Mouse (Mus musculus) cerebellum, postnatal 14 days (tissue): ENCODE measurements around the gene Wnt5b.

Experiments used
- DNase-seq, 2 experiments: peaks; one replicate each; pipeline ENCODE4 v3.0.0; 2021; ENCODE audit warnings: mixed read lengths in 2 of 2

Gene Wnt5b

DNA sequence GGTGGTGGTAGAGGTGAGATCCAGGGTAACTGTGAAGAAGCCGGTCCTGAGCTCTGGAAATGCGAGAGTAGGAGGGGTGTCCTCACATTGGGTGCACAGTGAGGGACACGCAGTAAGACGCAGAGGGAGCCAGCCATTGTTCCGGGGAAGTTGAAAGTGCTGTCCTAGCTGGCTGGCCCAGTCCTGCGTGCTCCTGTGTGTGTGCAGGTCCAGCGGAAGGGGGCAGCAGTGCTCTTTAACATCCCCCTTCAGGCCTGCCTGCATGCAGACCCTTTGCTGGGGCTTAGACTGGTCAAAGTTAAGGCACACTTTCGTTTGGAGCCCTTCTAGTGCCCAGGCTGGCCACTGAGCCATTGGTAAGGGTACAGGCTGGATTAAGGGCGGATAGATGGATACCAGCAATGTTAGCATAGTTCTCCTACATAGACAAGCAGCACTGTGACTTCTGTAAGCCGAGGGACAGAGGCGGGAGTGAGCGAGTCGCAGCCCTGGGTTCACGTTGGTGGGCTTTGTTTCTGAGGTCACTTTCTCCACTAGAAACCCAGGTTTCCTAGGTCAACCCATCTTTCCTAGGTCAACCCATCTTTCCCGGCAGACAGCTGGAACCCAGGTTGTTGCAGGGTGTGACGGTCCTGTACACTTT is 61.1 kb downstream of the Wnt5b start:
- peak; percentile 58 to 67 for DNase-seq

- peak in 1 of 2 experiments; percentile 19 for DNase-seq
These were observed 62.3 kb downstream of the Wnt5b start for GRCm38 (mm10) chr6:119481741-119482390.

DNA sequence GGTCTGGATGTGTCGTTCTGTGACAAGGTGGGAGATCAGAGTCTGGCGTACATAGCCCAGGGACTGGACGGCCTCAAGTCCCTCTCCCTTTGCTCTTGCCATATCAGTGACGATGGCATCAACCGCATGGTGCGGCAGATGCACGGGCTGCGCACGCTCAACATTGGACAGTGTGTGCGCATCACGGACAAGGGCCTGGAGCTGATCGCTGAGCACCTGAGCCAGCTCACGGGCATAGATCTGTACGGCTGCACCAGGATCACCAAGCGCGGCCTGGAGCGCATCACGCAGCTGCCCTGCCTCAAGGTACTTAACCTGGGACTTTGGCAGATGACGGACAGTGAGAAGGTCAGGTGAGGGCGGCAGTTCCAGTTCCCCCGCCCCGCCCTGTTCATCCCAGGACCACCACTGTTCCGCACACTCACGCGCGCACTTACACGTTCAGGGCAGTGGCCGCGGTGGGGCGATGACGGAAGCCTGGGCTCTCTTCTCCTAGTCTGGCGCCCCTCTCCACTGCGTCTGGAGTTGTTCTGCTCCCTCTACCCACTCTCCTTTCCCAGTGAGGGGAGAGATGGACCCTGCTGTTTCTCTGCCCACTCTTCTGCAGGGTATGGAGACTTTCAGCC is 63.3 kb downstream of the Wnt5b start:
- DNase-seq, result peak; percentile 54 to 62

DNA sequence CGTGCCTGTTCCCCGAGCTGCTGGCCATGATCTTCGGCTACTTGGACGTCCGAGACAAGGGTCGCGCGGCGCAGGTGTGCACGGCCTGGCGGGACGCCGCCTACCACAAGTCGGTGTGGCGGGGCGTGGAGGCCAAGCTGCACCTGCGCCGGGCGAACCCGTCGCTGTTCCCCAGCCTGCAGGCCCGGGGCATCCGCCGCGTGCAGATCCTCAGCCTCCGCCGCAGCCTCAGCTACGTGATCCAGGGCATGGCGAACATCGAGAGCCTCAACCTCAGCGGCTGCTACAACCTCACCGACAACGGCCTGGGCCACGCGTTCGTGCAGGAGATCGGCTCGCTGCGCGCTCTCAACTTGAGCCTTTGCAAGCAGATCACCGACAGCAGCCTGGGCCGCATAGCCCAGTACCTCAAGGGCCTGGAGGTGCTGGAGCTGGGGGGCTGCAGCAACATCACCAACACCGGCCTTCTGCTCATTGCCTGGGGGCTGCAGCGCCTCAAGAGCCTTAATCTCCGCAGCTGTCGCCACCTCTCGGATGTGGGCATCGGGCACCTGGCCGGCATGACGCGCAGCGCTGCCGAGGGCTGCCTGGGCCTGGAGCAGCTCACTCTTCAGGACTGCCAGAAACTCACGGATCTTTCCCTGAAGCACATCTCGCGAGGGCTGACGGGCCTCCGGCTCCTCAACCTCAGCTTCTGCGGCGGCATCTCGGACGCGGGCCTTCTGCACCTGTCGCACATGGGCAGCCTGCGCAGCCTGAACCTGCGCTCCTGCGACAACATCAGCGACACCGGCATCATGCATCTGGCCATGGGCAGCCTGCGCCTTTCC is 64.1 kb downstream of the Wnt5b start:
- peak; percentile 74 to 75 for DNase-seq

- DNase-seq, result no peak
These were observed 64.7 kb downstream of the Wnt5b start, which contains the start of gene Fbxl14 for GRCm38 (mm10) chr6:119479343-119479875. Gene Fbxl14 (plus strand): TSS chr6:119479668.

GRCm38 (mm10) chr6:119478560-119479342 is 65.4 kb downstream of the Wnt5b start:
- peak; percentile 91 to 92 for DNase-seq

GRCm38 (mm10) chr6:119477686-119478310 is 66.3 kb downstream of the Wnt5b start:
- DNase-seq, result no peak

DNA sequence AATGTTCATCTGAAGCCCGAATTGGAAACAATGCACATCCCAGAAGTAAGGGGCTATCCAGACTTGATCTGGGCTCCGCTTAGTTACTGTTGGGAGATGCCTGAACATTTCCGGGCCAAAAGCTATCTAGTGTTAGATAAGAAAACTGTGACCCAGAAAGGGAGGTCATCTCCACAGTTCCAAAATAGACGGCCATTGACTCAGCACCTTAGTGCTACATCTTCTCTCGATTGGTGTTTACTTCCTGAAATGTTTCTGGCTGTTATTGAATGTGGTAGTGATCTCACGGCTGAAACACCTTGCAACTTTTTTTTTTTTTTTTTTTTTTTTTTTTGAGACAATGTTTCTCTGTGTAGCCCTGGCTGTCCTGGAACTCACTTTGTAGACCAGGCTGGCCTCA is 68.2 kb downstream of the Wnt5b start:
- DNase-seq, result no peak

- no peak for DNase-seq
These were observed 70.2 kb downstream of the Wnt5b start for GRCm38 (mm10) chr6:119473992-119474391.

DNA sequence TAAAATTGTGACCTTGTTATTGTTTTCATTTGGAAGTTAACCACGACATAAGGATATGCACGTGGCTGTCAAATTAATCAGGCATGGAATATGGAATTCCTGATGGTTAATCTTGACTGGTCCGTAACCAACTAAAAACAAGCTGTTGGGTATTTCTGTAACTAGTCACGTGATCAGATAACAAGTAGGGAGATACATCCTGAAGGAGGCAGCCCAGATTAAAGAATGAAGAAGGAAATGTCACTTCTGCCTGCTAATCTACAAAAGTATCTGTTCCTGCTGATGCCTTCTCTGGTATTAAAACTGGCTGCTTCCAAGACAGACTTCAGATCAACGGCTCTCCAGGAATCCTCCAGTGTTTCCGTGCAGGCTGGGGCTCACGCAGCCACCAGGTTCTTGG is 70.7 kb downstream of the Wnt5b start:
- no peak for DNase-seq

- DNase-seq, result no peak
These were observed 71.4 kb downstream of the Wnt5b start for GRCm38 (mm10) chr6:119472705-119473104.

DNA sequence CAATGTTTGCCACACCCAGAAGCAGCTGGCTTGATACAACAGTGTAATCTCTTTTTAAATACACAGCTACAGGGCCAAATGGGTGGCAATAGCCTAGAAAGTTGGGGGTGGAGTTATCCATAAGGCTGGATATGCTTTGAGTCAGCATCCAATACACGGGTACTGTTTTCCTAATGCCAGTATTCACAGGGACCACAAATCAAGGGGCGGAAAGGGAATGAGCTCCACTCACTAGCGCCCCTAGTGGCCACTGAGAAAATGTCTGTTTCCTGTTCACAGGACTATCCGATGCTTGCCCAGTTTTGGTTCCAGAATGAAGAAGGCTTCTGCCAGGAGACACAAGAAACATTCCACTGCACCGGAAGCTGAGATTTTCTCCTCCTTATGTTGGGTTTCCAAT is 72.0 kb downstream of the Wnt5b start:
- DNase-seq, result peak; percentile 84 to 88

- DNase-seq, result no peak
These were observed 73.4 kb downstream of the Wnt5b start for GRCm38 (mm10) chr6:119470777-119471176.

DNA sequence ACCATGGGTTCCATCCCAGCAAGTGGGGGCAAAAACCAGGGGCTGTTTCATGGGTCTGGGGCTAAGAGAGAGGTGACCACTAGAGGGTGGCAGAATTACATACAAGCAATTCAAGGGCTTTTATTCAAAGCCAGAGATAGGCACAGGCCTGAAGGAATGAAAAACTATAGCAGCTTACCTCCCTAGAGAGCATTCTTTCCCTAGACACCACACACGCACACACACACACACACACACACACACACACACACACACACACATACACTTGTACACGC is 76.4 kb downstream of the Wnt5b start:
- DNase-seq, result no peak

DNA sequence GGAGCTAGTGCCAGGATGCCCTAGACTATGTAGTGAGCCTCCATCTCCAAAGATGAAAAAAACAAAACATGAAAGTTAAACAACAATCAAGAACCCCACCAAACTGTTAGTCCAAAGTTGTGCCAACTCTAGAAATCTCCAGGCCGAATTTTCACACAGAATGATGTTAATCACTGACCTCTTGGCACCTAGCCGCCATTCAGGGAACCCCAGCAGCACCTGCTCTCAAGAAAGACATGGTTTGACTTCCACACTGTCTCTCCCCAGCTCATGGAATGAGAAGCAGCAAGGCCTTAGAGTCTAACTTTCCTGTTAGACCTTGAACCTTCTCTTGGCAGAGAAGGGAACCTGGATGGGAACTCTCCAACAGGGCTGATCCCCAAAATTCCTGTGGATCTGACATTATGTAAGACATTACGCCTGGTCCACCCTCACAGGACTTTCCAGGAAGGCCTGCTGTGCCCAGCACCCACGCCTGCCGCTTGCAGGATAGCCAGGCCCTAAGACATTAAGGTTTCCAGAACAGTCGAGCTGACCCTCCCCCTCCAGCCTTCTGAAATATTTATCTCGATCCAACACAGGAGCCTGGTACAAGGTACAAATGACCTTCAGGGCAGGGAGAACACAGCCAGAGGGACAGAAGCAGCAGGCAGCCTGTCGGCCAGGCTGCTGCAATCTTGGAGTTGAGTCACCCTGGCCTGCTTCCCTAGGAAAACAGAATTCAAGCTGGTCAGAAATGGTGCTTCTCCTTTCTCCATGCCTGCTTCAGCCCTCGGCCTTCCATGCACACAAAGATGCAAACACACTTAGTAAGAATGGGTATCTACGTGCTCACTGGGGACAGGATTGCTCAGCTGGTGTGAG is 77.0 kb downstream of the Wnt5b start:
- DNase-seq, result peak; percentile 36 to 39

DNA sequence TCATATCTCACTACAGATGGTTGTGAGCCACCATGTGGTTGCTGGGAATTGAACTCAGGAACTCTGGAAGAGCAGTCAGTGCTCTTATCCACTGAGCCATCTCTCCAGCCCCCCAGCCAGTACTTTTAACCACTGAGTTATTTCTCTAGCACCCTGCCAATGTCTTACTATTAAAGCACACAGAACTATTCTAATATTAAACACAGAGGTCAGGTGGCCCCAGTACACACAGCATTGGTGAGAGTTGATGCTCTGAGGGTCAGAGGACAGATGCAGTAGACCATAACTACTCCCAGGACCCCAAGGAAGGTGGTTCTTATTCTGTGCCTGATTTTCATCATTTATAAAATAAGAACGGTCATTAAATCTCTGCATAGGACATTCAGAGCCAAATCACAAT is 78.0 kb downstream of the Wnt5b start:
- DNase-seq, result no peak

GRCm38 (mm10) chr6:119460391-119460790 is 83.8 kb downstream of the Wnt5b start:
- no peak for DNase-seq

GRCm38 (mm10) chr6:119459041-119459440 is 85.1 kb downstream of the Wnt5b start:
- DNase-seq, result no peak

DNA sequence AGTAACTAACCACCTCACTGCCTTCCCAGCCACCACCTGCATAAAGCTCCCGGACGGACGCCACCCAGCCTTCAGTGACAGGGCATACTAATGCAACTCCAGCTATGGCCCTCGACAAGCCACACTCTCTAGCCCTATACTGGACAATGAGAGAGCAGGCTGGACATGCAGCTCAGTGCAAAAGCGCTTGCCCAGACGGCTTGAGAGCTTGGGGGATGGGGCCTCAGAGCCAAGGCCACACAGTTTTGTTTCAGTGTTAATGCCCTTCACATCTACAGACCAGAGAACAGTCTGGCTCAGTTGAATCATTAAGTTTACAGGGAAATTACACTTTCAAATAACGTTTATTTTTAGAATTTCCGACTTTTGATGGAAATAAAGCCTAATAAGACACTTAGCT is 86.0 kb downstream of the Wnt5b start:
- DNase-seq, result no peak

GRCm38 (mm10) chr6:119451981-119452499 is 92.1 kb downstream of the Wnt5b start:
- DNase-seq, result peak; percentile 67 to 80
